ENCODE assay signal across 1 mouse cellular context in genomic region chr7:16904120-16904675, GRCm38 (mm10).
TF ChIP-seq lines count a peak whose summit lies in the region.

No protein-coding gene starts in this region.

TF ChIP-seq in myocyte, 11 proteins besides CTCF, POLR2A, EP300 and RAD21 (continued from another document):
- peak; percentile 79 to 99 (median 98) for TF ChIP-seq MYOG (IDR thresholded peaks at IDR 0.05; ENCODE audit: control insufficient read depth in 1 of 3, insufficient read depth in 1 of 3, insufficient read length in 2 of 3, low read depth in 2 of 3)
